Mouse (Mus musculus): ENCODE measurements around the gene 1700034J05Rik. TPM values are rescaled to one million over a fixed set of nuclear protein-coding genes. Genes with fewer than 3 reads are reported as not detected.

The 1700034J05Rik gene
- 0.11 and 0.17 TPM in 2 replicates for polyA plus RNA-seq (2016; fragmentation: Nextera tagmentation; extraction: Ambion mirVana)

- Histone ChIP-seq H3K27me3 (no peaks in the 10 kb centered on the region), H3K4me1 (peaks cover 13% of the 10 kb centered on the region; the same call in 1 of the 2 replicates), H3K36me3 (no peaks in the 10 kb centered on the region), H3K4me3 (no peak within 1 kb of the TSS), H3K4me2 (replicated peaks) (no peak within 1 kb of the TSS), H3K27ac (no peak within 1 kb of the TSS), H3K9me3 (no peaks in the 10 kb centered on the region), H3K9ac (no peak within 1 kb of the TSS)
- no peak for ATAC-seq (ENCODE audit: insufficient number of reproducible peaks, insufficient read depth, low FRiP score, low TSS enrichment)
- WGBS = 84% methylated on average over 1 of the region's 1 CpGs
Observed at GRCm38 (mm10) chr6:146954258-146954657, at the start of gene 1700034J05Rik. Gene 1700034J05Rik (minus strand): TSS chr6:146954422.

- Histone ChIP-seq H3K27me3 (no peaks in the 10 kb centered on the region), H3K4me1 (no peaks in the 10 kb centered on the region), H3K4me2 (replicated peaks) (no peak overlapping the region), H3K9me3 (no peaks in the 10 kb centered on the region), H3K9ac (no peak overlapping the region), H3K27ac (no peak overlapping the region), H3K4me3 (no peak overlapping the region), H3K36me3 (peaks cover 38% of the 10 kb centered on the region)
- ATAC-seq (ENCODE audit: insufficient number of reproducible peaks, insufficient read depth, low FRiP score, low TSS enrichment) = no peak
- WGBS = 85% methylated on average over 2 of the region's 2 CpGs
Observed at GRCm38 (mm10) chr6:146999755-147000154, 45.5 kb upstream of the 1700034J05Rik start.

- H3K4me3 ChIP-seq = no peak overlapping the region
- no peaks in the 10 kb centered on the region for H3K4me1 ChIP-seq
- no peak overlapping the region for H3K4me2 ChIP-seq (replicated peaks)
- H3K27me3 ChIP-seq = no peaks in the 10 kb centered on the region
- H3K9ac ChIP-seq = no peak overlapping the region
- no peak for ATAC-seq (ENCODE audit: insufficient number of reproducible peaks, insufficient read depth, low FRiP score, low TSS enrichment)
- H3K9me3 ChIP-seq = no peaks in the 10 kb centered on the region
- WGBS = 91% methylated on average over 9 of the region's 9 CpGs
- H3K36me3 ChIP-seq = peaks cover 38% of the 10 kb centered on the region
- H3K27ac ChIP-seq = no peak overlapping the region
Observed at GRCm38 (mm10) chr6:146999302-146999701, 45.1 kb upstream of the 1700034J05Rik start.

- Histone ChIP-seq H3K27ac (no peak overlapping the region), H3K4me3 (no peak overlapping the region), H3K9ac (no peak overlapping the region), H3K9me3 (no peaks in the 10 kb centered on the region), H3K36me3 (peaks cover 33% of the 10 kb centered on the region), H3K27me3 (no peaks in the 10 kb centered on the region), H3K4me2 (replicated peaks) (no peak overlapping the region), H3K4me1 (no peaks in the 10 kb centered on the region)
- 89% methylated on average over 4 of the region's 4 CpGs for WGBS
- no peak; the same call in 1 of the 2 replicates for ATAC-seq (ENCODE audit: insufficient number of reproducible peaks, insufficient read depth, low FRiP score, low TSS enrichment)
Observed at GRCm38 (mm10) chr6:146998710-146999109, 44.5 kb upstream of the 1700034J05Rik start.

GRCm38 (mm10) chr6:146997006-146997405 lies 42.8 kb upstream of the 1700034J05Rik start:
- WGBS = 87% methylated on average over 6 of the region's 6 CpGs
- H3K27me3 ChIP-seq = no peaks in the 10 kb centered on the region
- H3K27ac ChIP-seq = no peak overlapping the region
- ATAC-seq (ENCODE audit: insufficient number of reproducible peaks, insufficient read depth, low FRiP score, low TSS enrichment) = no peak
- H3K36me3 ChIP-seq = peaks cover 29% of the 10 kb centered on the region
- no peak overlapping the region for H3K4me3 ChIP-seq
- H3K4me2 ChIP-seq (replicated peaks) = no peak overlapping the region
- H3K4me1 ChIP-seq = no peaks in the 10 kb centered on the region
- no peak overlapping the region for H3K9ac ChIP-seq
- no peaks in the 10 kb centered on the region for H3K9me3 ChIP-seq

- Histone ChIP-seq H3K36me3 (peaks cover 17% of the 10 kb centered on the region), H3K4me3 (no peak overlapping the region), H3K4me1 (no peaks in the 10 kb centered on the region), H3K27ac (no peak overlapping the region), H3K27me3 (no peaks in the 10 kb centered on the region), H3K9me3 (no peaks in the 10 kb centered on the region), H3K4me2 (replicated peaks) (no peak overlapping the region), H3K9ac (no peak overlapping the region)
- no peak for ATAC-seq (ENCODE audit: insufficient number of reproducible peaks, insufficient read depth, low FRiP score, low TSS enrichment)
- 87% methylated on average over 6 of the region's 6 CpGs for WGBS
Observed at GRCm38 (mm10) chr6:146995878-146996277, 41.7 kb upstream of the 1700034J05Rik start.

- H3K9me3 ChIP-seq = no peaks in the 10 kb centered on the region
- WGBS = 83% methylated on average over 2 of the region's 2 CpGs
- ATAC-seq (ENCODE audit: insufficient number of reproducible peaks, insufficient read depth, low FRiP score, low TSS enrichment) = no peak
- peaks cover 13% of the 10 kb centered on the region; the same call in 1 of the 2 replicates for H3K36me3 ChIP-seq
- no peak overlapping the region for H3K4me2 ChIP-seq (replicated peaks)
- H3K27me3 ChIP-seq = no peaks in the 10 kb centered on the region
- no peak overlapping the region for H3K4me3 ChIP-seq
- no peaks in the 10 kb centered on the region for H3K4me1 ChIP-seq
- no peak overlapping the region for H3K27ac ChIP-seq
- no peak overlapping the region for H3K9ac ChIP-seq
Observed at GRCm38 (mm10) chr6:146995391-146995790, 41.2 kb upstream of the 1700034J05Rik start.

GRCm38 (mm10) chr6:146994236-146994635 lies 40.0 kb upstream of the 1700034J05Rik start:
- ATAC-seq (ENCODE audit: insufficient number of reproducible peaks, insufficient read depth, low FRiP score, low TSS enrichment) = no peak
- H3K4me3 ChIP-seq = no peak overlapping the region
- H3K9me3 ChIP-seq = no peaks in the 10 kb centered on the region
- no peaks in the 10 kb centered on the region for H3K4me1 ChIP-seq
- H3K9ac ChIP-seq = no peak overlapping the region
- no peak overlapping the region for H3K27ac ChIP-seq
- H3K4me2 ChIP-seq (replicated peaks) = no peak overlapping the region
- WGBS = 41% methylated on average over 5 of the region's 5 CpGs
- no peaks in the 10 kb centered on the region for H3K27me3 ChIP-seq
- peaks cover 11% of the 10 kb centered on the region; the same call in 1 of the 2 replicates for H3K36me3 ChIP-seq

- WGBS = 60% methylated on average over 3 of the region's 3 CpGs
- no peak for ATAC-seq (ENCODE audit: insufficient number of reproducible peaks, insufficient read depth, low FRiP score, low TSS enrichment)
- Histone ChIP-seq H3K9me3 (no peaks in the 10 kb centered on the region), H3K4me3 (no peak overlapping the region), H3K9ac (no peak overlapping the region), H3K4me2 (replicated peaks) (no peak overlapping the region), H3K27me3 (no peaks in the 10 kb centered on the region), H3K27ac (no peak overlapping the region), H3K36me3 (no peaks in the 10 kb centered on the region), H3K4me1 (no peaks in the 10 kb centered on the region)
Observed at GRCm38 (mm10) chr6:146984569-146984968, 30.3 kb upstream of the 1700034J05Rik start.

GRCm38 (mm10) chr6:146981249-146981835 lies 27.1 kb upstream of the 1700034J05Rik start:
- WGBS = 50% methylated on average over 1 of the region's 1 CpGs
- Histone ChIP-seq H3K4me3 (no peak overlapping the region), H3K9ac (no peak overlapping the region), H3K36me3 (no peaks in the 10 kb centered on the region; the same call in 1 of the 2 replicates), H3K27ac (no peak overlapping the region), H3K27me3 (no peaks in the 10 kb centered on the region), H3K9me3 (no peaks in the 10 kb centered on the region), H3K4me2 (replicated peaks) (no peak overlapping the region), H3K4me1 (peaks cover 8% of the 10 kb centered on the region)
- no peak for ATAC-seq (ENCODE audit: insufficient number of reproducible peaks, insufficient read depth, low FRiP score, low TSS enrichment)

GRCm38 (mm10) chr6:146979953-146980352 lies 25.7 kb upstream of the 1700034J05Rik start:
- no peaks in the 10 kb centered on the region for H3K9me3 ChIP-seq
- ATAC-seq (ENCODE audit: insufficient number of reproducible peaks, insufficient read depth, low FRiP score, low TSS enrichment) = no peak
- H3K27ac ChIP-seq = no peak overlapping the region
- 41% methylated on average over 3 of the region's 3 CpGs for WGBS
- peaks cover 8% of the 10 kb centered on the region for H3K4me1 ChIP-seq
- no peak overlapping the region for H3K4me2 ChIP-seq (replicated peaks)
- no peaks in the 10 kb centered on the region for H3K27me3 ChIP-seq
- H3K4me3 ChIP-seq = no peak overlapping the region
- no peak overlapping the region for H3K9ac ChIP-seq
- no peaks in the 10 kb centered on the region; the same call in 1 of the 2 replicates for H3K36me3 ChIP-seq

- Histone ChIP-seq H3K9me3 (no peaks in the 10 kb centered on the region), H3K27me3 (no peaks in the 10 kb centered on the region), H3K36me3 (no peaks in the 10 kb centered on the region; the same call in 1 of the 2 replicates), H3K9ac (no peak overlapping the region), H3K4me3 (no peak overlapping the region), H3K4me2 (replicated peaks) (no peak overlapping the region), H3K4me1 (peaks cover 8% of the 10 kb centered on the region), H3K27ac (no peak overlapping the region)
- WGBS = 68% methylated on average over 1 of the region's 1 CpGs
- ATAC-seq (ENCODE audit: insufficient number of reproducible peaks, insufficient read depth, low FRiP score, low TSS enrichment) = no peak
Observed at GRCm38 (mm10) chr6:146979115-146979744, 25.0 kb upstream of the 1700034J05Rik start.

All from embryonic facial prominence, embryonic 12.5 days (tissue).